Mouse (Mus musculus): Measurements from ENCODE around the gene Rnase12.

The Rnase12 gene

GRCm38 (mm10) chr14:51083805-51084204 is 26.3 kb upstream of the Rnase12 start:
- DNase-seq, result no peak

- peak; percentile 63 for DNase-seq
Observed at GRCm38 (mm10) chr14:51082599-51083581, 25.4 kb upstream of the Rnase12 start.

- DNase-seq, result no peak
Observed at GRCm38 (mm10) chr14:51081035-51081434, 23.6 kb upstream of the Rnase12 start.

- DNase-seq, result no peak
Observed at GRCm38 (mm10) chr14:51079180-51079579, 21.7 kb upstream of the Rnase12 start.

GRCm38 (mm10) chr14:51074335-51074734 is 16.9 kb upstream of the Rnase12 start, which contains the start of gene Olfr750:
Gene Olfr750, minus strand, starts transcription at chr14:51074435.
- DNase-seq, result no peak

GRCm38 (mm10) chr14:51069617-51070016 is 12.2 kb upstream of the Rnase12 start:
- no peak for DNase-seq

- DNase-seq, result no peak
Observed at GRCm38 (mm10) chr14:51068956-51069355, 11.5 kb upstream of the Rnase12 start.

GRCm38 (mm10) chr14:51060761-51061160 is 3.3 kb upstream of the Rnase12 start:
- no peak for DNase-seq

- no peak for DNase-seq
Observed at GRCm38 (mm10) chr14:51054243-51055237, 2.9 kb downstream of the Rnase12 start.

GRCm38 (mm10) chr14:51053176-51053575 is 4.3 kb downstream of the Rnase12 start:
- DNase-seq, result no peak

- no peak for DNase-seq
Observed at GRCm38 (mm10) chr14:51051941-51052340, 5.5 kb downstream of the Rnase12 start.

GRCm38 (mm10) chr14:51050063-51050462 is 7.4 kb downstream of the Rnase12 start, which contains the start of gene Rnase11:
Gene Rnase11, minus strand, starts transcription at chr14:51050163.
- DNase-seq, result no peak

GRCm38 (mm10) chr14:51047846-51048245 is 9.6 kb downstream of the Rnase12 start:
- DNase-seq, result no peak

GRCm38 (mm10) chr14:51041769-51042168 is 15.7 kb downstream of the Rnase12 start, which contains the start of gene Rnase9:
Gene Rnase9, minus strand, starts transcription at chr14:51041869.
- no peak for DNase-seq

GRCm38 (mm10) chr14:51036214-51036613 is 21.2 kb downstream of the Rnase12 start:
- no peak for DNase-seq

GRCm38 (mm10) chr14:51035206-51035605 is 22.3 kb downstream of the Rnase12 start:
- no peak for DNase-seq

- no peak for DNase-seq
Observed at GRCm38 (mm10) chr14:51027387-51028155, 29.9 kb downstream of the Rnase12 start.

- DNase-seq, result peak; percentile 65
Observed at GRCm38 (mm10) chr14:51026391-51027133, 30.9 kb downstream of the Rnase12 start.

GRCm38 (mm10) chr14:51024820-51025219 is 32.6 kb downstream of the Rnase12 start:
- no peak for DNase-seq

GRCm38 (mm10) chr14:51023457-51023856 is 34.0 kb downstream of the Rnase12 start:
- DNase-seq, result no peak

- DNase-seq, result no peak
Observed at GRCm38 (mm10) chr14:51017256-51017655, 40.2 kb downstream of the Rnase12 start.

Data from cerebellum, adult 8-10 months (tissue).